Mouse (Mus musculus) lung, postnatal 0 days (tissue): ENCODE measurements around the gene Tktl1.

Source experiments
- CTCF ChIP-seq: IDR thresholded peaks from 2 replicates; pipeline ENCODE4 v1.5.1; 2016; ENCODE audit warnings: antibody characterized with exemption, mild to moderate bottlenecking
- EP300 ChIP-seq: IDR thresholded peaks from 2 replicates; pipeline ENCODE4 v1.6.1; 2016; ENCODE audit warnings: antibody characterized with exemption, mild to moderate bottlenecking, control low read depth

DNA sequence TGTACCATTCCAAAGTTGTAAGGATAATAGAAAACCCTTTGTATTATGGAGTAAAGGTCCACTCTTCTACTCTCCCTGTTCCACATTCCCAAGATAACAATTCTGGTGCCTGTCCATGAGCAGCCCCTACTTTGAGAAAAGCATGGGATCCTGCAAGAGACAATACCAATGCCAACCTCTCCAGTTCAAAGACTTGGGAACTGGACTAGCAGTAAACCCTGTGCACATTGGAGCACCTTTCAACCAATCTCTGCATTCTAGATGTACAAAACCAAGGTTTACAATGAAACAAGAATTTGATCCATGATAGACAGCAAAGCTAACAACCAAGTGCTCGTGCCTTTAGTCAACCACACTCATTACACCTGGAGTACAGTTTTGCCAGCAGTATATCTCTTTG is 68.0 kb downstream of the Tktl1 start:
- TF ChIP-seq CTCF (no peak), EP300 (no peak)
